Mouse (Mus musculus): ENCODE measurements around the gene H13.

Gene H13

DNA sequence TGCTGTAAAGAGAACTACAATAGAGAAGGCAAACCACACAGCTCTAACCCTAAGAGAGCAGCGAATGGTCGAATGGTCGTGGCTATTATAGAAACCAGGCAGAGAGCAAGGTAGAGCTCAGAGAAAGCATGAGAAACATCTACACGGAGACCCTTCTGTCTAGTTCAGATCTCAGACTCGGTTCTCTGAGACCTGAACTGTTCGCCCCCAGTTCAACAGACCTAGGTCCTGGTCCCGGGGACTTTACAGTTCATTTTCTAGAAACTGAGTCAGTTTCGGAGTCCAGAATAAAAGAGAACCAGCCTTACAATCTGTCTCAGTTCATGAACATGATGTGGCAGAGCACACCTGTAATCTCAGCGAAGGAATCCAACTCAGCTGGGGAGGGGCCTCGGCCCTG is 65.2 kb downstream of the H13 start:
- no peak for DNase-seq (ENCODE audit: low read depth, low spot score)

- peak; percentile 97 for DNase-seq (ENCODE audit: low read depth, low spot score)
Measured at GRCm38 (mm10) chr2:152734984-152735383, 65.7 kb downstream of the H13 start.

- peak; percentile 77 for DNase-seq (ENCODE audit: low read depth, low spot score)
Measured at GRCm38 (mm10) chr2:152736090-152736601, 66.9 kb downstream of the H13 start, which contains the start of gene Id1. Id1 (plus strand) TSS chr2:152736251.

GRCm38 (mm10) chr2:152736748-152737147 is 67.5 kb downstream of the H13 start:
- DNase-seq (ENCODE audit: low read depth, low spot score), result peak; percentile 51

DNA sequence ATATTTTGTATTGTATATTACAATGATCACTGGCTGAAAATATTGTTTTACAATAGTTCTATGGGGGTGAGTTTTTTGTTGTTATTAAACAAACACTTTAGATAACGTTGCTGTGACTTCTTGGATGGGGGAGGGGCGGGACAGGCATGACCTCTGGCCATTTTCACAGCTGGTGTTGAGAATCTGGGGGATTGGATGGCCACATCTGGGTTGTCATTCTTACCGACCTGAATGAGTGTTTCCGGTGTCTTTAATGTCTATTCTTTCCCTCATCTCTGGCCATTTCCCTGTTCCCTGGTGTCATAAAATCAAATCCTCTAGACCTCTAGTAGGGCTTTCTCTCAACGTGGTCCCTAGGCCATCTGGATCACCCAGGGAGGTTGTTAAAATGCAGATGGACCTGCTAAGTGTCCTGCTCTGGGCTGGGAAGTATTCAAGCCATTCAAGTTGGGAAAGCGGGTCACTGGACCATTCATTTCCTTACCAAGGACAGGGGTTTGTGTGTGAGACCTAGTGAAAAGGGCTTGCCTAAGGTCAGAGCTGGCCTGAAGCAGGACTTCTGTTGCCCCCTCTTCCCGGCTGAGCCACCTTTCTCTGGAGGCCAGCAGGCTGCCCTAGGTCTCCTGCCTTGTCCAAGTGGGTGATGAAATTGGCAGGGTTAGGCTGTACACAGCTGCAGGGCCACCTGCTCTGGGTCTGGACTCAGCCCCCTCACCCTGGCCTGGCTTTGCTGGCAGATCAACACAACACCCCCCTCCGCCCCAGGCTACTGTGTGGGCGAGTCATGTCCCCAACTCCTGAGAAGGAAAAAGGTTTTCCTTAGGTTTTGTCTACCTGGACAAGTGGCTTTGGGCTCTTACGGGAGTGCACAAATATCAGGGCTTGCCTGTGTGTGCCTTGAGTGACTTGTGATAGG is 68.3 kb downstream of the H13 start:
- DNase-seq (ENCODE audit: low read depth, low spot score), result no peak

- no peak for DNase-seq (ENCODE audit: low read depth, low spot score)
Measured at GRCm38 (mm10) chr2:152738341-152738740, 69.1 kb downstream of the H13 start.

DNA sequence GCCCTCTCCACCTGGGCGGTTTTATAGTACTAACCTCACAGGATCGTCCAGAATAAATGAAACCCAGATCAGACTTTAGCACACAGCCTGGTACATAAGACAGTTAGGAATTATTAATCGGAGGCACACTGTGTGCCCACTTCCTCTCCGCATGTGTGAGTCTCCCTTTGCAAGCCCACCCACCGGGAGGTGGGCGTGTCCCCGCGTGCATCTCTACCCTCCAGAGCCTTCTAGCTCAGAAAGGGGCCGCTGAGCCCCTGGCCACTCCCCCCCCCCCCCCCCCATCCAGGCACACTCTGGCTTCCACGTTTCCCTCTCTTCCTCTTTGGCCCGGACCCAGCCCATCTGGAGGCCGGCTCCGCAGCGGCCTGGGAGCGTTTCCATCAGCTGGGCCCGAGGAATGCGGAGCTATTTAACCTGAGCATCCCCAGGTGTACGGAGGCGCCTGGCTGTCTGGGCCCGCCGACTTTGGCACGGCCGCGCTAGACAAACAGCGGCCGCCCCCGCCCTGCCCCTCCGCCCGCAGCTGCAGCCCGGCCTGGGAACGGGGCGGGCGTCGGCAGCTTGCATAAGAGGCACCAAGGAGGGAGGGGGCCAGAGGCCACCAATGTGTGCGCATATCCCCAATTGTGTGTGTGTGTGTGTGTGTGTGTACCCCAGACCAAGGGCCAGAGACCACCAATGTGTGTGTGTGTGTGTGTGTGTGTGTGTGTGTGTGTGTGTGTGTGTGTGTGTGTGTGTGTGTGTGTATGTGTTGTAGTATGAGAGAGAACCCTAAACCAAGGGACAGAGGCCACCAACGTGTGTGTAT is 70.0 kb downstream of the H13 start:
- peak; percentile 41 for DNase-seq (ENCODE audit: low read depth, low spot score)

GRCm38 (mm10) chr2:152739842-152740260 is 70.6 kb downstream of the H13 start:
- DNase-seq (ENCODE audit: low read depth, low spot score), result no peak

DNA sequence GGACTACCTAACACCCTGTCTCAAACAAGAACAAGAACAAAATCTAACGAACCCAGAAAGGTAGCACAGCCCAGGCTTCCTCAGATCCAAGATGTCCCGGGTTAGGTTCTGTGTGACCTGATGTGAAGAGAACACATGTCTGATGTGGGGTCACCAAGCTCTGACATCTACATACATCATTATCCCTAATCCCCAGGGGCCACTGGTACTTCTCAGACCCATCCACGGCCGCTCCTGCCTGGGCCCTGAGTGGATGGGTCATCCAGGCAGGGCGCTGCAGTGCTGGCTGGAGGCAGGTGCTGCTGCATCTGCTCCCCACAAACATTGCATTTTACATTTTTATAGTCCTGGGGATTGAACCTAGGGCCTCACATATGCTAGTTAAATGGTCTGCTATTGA is 71.2 kb downstream of the H13 start:
- no peak for DNase-seq (ENCODE audit: low read depth, low spot score)

- DNase-seq (ENCODE audit: low read depth, low spot score), result peak; percentile 45
Measured at GRCm38 (mm10) chr2:152741153-152742041, 72.1 kb downstream of the H13 start.

GRCm38 (mm10) chr2:152742435-152742834 is 73.2 kb downstream of the H13 start:
- no peak for DNase-seq (ENCODE audit: low read depth, low spot score)

- no peak for DNase-seq (ENCODE audit: low read depth, low spot score)
Measured at GRCm38 (mm10) chr2:152753944-152754711, 84.9 kb downstream of the H13 start, which contains the start of gene Cox4i2. Cox4i2 (plus strand) TSS chr2:152754173.

GRCm38 (mm10) chr2:152756474-152757393 is 87.5 kb downstream of the H13 start:
- DNase-seq (ENCODE audit: low read depth, low spot score), result no peak

DNA sequence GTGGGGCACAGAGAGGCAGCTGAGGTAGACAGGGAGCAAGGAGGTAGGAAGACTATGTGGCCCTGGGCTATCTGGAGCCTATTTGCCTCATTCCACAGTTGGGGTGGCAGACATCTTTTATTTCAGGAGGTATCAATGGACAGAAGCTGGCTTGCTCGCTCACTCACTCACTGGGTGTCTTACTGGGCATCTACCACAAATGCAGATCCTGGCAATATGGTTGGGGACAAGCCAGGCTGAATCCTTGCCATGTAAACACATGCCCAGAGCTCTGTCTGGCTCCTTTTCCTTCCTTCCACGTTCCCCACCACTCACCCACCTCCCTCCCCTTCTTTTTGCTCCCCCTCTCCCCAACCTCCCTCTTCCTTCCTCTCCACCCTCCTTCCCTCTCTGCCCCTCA is 88.2 kb downstream of the H13 start:
- peak; percentile 87 for DNase-seq (ENCODE audit: low read depth, low spot score)
